Mouse (Mus musculus): ENCODE results near the gene Cdk5rap3. TPM values are rescaled to one million over a fixed set of nuclear protein-coding genes. Genes with fewer than 3 reads are reported as not detected.
A peak's percentile ranks its signal among the peaks of the same experiment; 100 is the strongest.

Cdk5rap3 gene
- 23.2 and 33.1 TPM in 2 replicates for polyA plus RNA-seq (2012; rRNA removed)

DNA sequence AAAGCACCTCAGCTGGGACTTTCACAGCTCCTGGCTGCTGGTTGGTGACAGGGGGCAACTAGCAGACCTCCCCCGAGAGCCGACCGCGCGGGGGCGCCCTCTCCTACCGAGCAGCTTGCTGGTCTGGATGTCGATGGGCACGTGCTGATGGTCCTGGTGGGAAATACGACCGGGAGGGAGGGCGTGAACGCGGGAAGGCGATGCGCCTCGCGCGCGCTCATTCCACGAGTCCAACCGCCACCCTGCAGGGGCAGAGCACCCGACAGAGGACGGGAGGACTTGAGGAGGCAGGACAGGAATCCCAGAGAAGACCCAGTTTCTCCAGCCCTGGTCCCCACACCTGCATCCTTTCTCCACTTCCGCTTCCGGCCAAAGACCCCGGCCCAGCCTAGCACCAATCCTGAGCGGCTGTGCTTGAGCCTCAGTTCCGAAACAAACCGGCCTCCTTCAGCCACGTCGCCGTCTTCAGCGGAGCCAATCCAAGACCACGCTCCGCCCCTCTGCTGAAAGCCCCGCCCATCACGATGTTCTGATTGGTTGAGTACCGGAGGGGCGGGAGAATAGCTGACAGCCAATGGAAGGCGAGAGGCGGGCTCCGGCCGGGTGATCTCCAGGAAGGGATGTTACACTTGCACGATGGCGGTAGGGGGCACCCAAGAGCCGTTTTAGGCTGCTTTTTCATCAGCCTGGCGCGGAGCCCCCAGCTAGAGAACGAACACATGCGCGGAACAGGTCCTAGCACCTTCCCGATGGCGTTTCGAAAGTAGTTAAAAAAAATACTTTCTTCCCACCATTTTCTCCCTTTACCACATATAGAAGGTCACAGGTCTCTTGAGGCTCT is at the start of gene Cdk5rap3:
Cdk5rap3 (minus strand) TSS at position 453 of the 841 bp plus-strand sequence.
- Histone ChIP-seq H3K27ac (ENCODE audit: insufficient read depth, low read depth, low read length) (peak within 1 kb of the TSS; percentile 97), H3K4me1 (ENCODE audit: control insufficient read depth, insufficient read depth, insufficient read length, low read length) (peaks cover 33% of the 10 kb centered on the region), H3K36me3 (ENCODE audit: control insufficient read depth, insufficient read depth, low read length) (peaks cover 4% of the 10 kb centered on the region; the same call in 1 of the 2 replicates), H3K27me3 (ENCODE audit: control insufficient read depth, insufficient read depth, low read length) (no peaks in the 10 kb centered on the region), H3K4me3 (ENCODE audit: low read depth, low read length) (peak within 1 kb of the TSS; percentile 81)
- TF ChIP-seq POLR2A (IDR thresholded peaks at IDR 0.05; ENCODE audit: low read depth, low read length) (peak; percentile 69; the same call in 1 of the 2 replicates), CTCF (IDR thresholded peaks at IDR 0.05; ENCODE audit: extremely low read depth, insufficient read length, insufficient replicate concordance, low read depth, low read length) (peak; percentile 80)
- WGBS, result under 1% methylated on average over 55 of the region's 55 CpGs

DNA sequence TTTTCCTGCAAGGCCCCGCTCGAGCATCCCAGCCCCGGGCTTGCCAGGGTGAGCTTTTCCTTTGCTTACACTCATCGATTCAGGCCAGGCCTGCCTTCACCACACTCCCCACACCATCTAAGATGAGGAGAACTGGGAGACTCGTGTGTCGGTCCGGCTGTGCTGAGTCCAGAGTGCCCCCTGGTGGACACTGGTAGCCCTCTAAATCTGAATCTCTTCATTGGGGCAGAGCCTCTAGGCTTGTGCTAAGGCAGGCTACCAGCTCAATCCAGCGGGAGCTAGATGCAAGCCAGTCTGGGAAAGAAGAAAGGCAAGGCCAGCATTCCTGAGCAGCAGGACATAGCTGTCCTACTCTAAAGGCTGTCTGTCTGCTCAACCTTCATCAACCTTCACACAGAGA is 47.3 kb upstream of the Cdk5rap3 start:
- 15% methylated on average over 8 of the region's 8 CpGs for WGBS

DNA sequence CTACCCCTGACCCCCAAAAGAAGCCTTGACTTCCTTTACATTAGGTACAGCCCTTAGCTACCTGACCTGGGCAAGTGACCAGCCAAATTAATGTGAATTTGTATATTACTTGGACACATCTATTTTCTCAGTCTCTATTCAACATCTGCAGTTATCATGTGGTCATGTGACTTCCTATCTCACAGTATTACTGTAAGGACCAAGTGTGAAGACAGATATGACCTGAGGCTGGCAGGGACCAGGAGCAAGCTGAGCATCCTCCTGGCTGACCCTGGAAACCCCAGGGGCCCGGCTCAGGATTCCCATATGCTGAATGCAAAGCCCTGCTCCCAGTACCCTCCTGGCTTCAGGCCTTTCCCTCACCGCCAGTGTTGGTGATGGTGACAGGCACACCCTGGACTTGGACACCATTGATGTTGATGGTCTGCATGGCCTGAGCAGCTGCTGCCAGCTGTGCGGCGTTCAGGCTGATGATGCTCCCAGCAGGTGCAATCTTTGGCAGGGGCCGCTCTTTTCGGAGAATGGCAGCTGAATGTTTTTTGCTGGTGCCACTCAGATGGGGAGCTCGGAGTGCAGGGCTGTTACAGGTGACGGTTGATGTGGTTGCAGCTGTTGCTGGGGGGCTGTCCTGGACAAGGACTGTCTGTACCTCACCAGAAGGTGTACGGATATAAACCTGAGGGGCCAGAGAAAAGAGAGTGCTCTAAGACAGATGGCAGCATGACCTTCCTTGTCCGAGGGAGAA is 40.9 kb upstream of the Cdk5rap3 start:
- H3K4me1 ChIP-seq (ENCODE audit: control insufficient read depth, insufficient read depth, insufficient read length, low read length), result peaks cover 13% of the 10 kb centered on the region
- TF ChIP-seq CTCF (IDR thresholded peaks at IDR 0.05; ENCODE audit: extremely low read depth, insufficient read length, insufficient replicate concordance, low read depth, low read length), result no peak
- TF ChIP-seq POLR2A (IDR thresholded peaks at IDR 0.05; ENCODE audit: low read depth, low read length), result no peak
- no peaks in the 10 kb centered on the region for H3K27me3 ChIP-seq (ENCODE audit: control insufficient read depth, insufficient read depth, low read length)
- no peak overlapping the region for H3K27ac ChIP-seq (ENCODE audit: insufficient read depth, low read depth, low read length)
- 92% methylated on average over 10 of the region's 10 CpGs for WGBS
- H3K36me3 ChIP-seq (ENCODE audit: control insufficient read depth, insufficient read depth, low read length), result peaks cover 67% of the 10 kb centered on the region
- no peak overlapping the region for H3K4me3 ChIP-seq (ENCODE audit: low read depth, low read length)

More for the DNA sequence above, 47.3 kb upstream of the Cdk5rap3 start:
- peaks cover 10% of the 10 kb centered on the region; the same call in 1 of the 2 replicates for H3K4me1 ChIP-seq (ENCODE audit: control insufficient read depth, insufficient read depth, insufficient read length, low read length)
- H3K27ac ChIP-seq (ENCODE audit: insufficient read depth, low read depth, low read length), result no peak overlapping the region
- H3K27me3 ChIP-seq (ENCODE audit: control insufficient read depth, insufficient read depth, low read length), result no peaks in the 10 kb centered on the region
- H3K36me3 ChIP-seq (ENCODE audit: control insufficient read depth, insufficient read depth, low read length), result peaks cover 36% of the 10 kb centered on the region
- H3K4me3 ChIP-seq (ENCODE audit: low read depth, low read length), result no peak overlapping the region
- no peak for TF ChIP-seq POLR2A (IDR thresholded peaks at IDR 0.05; ENCODE audit: low read depth, low read length)
- peak; percentile 94 for TF ChIP-seq CTCF (IDR thresholded peaks at IDR 0.05; ENCODE audit: extremely low read depth, insufficient read length, insufficient replicate concordance, low read depth, low read length)

DNA sequence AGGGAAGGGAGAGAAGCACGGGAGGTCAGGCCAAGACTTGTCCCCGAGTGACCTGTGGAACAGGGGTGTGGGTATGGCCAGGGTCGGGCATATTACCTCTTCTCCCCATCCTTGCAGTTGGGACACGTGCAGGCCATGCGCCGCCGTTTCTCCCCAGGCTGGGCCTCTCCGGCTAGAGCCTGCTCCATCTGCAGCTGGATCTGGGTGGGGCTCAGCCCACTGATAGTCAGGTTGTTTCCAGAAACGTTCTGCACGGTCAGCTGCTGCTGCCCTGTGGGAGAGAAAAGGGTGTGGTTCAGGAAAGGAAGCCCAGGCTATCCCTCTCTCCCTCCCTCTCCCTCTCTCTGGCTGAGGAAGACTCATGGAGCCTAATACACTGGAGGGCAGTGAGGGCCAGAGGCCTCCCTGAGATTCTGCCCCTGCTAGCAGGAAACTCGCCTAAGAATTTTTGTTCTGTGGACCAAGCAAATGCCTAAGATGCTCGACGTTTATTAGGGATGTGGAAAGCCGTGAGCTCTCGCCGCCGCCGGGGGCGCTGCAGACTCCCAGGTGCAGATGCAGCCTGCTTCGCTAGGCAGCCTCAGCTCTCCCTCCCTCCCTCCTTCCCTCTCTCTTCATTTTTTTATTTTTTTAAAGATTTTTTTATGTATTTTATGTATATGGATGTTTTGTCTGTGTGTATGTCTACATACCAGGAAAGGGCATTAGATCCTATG is 39.9 kb upstream of the Cdk5rap3 start:
- Histone ChIP-seq H3K36me3 (ENCODE audit: control insufficient read depth, insufficient read depth, low read length) (peaks cover 68% of the 10 kb centered on the region), H3K4me3 (ENCODE audit: low read depth, low read length) (no peak overlapping the region), H3K4me1 (ENCODE audit: control insufficient read depth, insufficient read depth, insufficient read length, low read length) (peaks cover 13% of the 10 kb centered on the region), H3K27ac (ENCODE audit: insufficient read depth, low read depth, low read length) (no peak overlapping the region), H3K27me3 (ENCODE audit: control insufficient read depth, insufficient read depth, low read length) (no peaks in the 10 kb centered on the region)
- WGBS, result 42% methylated on average over 20 of the region's 20 CpGs
- 0 out of 2 replicates have a peak, but pooled peaks have one; percentile 8 for TF ChIP-seq CTCF (IDR thresholded peaks at IDR 0.05; ENCODE audit: extremely low read depth, insufficient read length, insufficient replicate concordance, low read depth, low read length)
- TF ChIP-seq POLR2A (IDR thresholded peaks at IDR 0.05; ENCODE audit: low read depth, low read length), result no peak

DNA sequence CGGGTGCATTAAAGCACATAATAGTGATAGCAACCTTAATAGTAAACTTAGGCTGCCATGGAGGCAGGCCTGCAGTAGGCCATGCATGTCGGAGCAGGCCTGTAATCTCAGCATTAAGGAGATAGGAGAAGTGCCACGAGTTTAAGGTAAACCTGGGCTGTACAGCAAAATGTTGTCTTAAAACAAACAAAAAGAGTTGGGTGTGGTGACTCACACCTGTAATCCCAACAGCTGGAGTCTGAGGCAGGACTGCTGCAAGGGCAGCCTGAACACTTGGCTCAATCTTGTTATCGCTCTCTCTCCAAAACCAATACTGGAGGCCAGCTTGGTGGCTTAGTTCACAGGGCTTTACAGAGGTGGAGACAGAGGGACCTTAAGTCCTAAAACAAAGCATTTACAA is 38.8 kb upstream of the Cdk5rap3 start:
- H3K27ac ChIP-seq (ENCODE audit: insufficient read depth, low read depth, low read length), result peak overlapping the region; percentile 21; the same call in 1 of the 2 replicates
- WGBS, result 34% methylated on average over 4 of the region's 4 CpGs
- no peaks in the 10 kb centered on the region for H3K27me3 ChIP-seq (ENCODE audit: control insufficient read depth, insufficient read depth, low read length)
- H3K36me3 ChIP-seq (ENCODE audit: control insufficient read depth, insufficient read depth, low read length), result peaks cover 61% of the 10 kb centered on the region
- peaks cover 13% of the 10 kb centered on the region for H3K4me1 ChIP-seq (ENCODE audit: control insufficient read depth, insufficient read depth, insufficient read length, low read length)
- TF ChIP-seq CTCF (IDR thresholded peaks at IDR 0.05; ENCODE audit: extremely low read depth, insufficient read length, insufficient replicate concordance, low read depth, low read length) (no peak), POLR2A (IDR thresholded peaks at IDR 0.05; ENCODE audit: low read depth, low read length) (no peak)
- no peak overlapping the region for H3K4me3 ChIP-seq (ENCODE audit: low read depth, low read length)

DNA sequence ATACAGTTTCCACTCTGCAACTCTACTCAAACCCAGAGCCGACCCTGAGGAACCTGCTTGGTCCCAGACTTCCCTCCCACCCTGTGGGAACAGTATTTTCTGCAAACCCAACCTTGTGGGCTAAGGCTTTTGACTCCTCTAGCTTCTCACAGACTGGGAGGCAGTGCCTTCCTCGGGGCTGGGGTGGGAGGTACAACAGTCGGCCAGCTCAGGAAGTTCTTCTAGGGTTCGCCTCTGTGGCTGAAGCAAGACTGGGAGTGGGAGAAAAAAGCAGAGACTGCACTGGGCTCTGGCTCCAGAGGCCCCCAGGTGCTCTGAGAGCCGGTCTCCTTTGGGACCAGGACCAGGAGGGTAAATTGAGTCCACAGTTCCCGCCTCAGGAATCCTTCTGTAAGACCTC is 36.6 kb upstream of the Cdk5rap3 start:
- TF ChIP-seq POLR2A (IDR thresholded peaks at IDR 0.05; ENCODE audit: low read depth, low read length), result no peak
- TF ChIP-seq CTCF (IDR thresholded peaks at IDR 0.05; ENCODE audit: extremely low read depth, insufficient read length, insufficient replicate concordance, low read depth, low read length), result no peak
- Histone ChIP-seq H3K36me3 (ENCODE audit: control insufficient read depth, insufficient read depth, low read length) (peaks cover 56% of the 10 kb centered on the region), H3K27me3 (ENCODE audit: control insufficient read depth, insufficient read depth, low read length) (no peaks in the 10 kb centered on the region), H3K4me3 (ENCODE audit: low read depth, low read length) (no peak overlapping the region), H3K27ac (ENCODE audit: insufficient read depth, low read depth, low read length) (no peak overlapping the region), H3K4me1 (ENCODE audit: control insufficient read depth, insufficient read depth, insufficient read length, low read length) (peaks cover 13% of the 10 kb centered on the region)
- WGBS, result 80% methylated on average over 6 of the region's 6 CpGs
